Comparison of ENCODE assay signal across 8 mouse cellular contexts in the genomic region with DNA sequence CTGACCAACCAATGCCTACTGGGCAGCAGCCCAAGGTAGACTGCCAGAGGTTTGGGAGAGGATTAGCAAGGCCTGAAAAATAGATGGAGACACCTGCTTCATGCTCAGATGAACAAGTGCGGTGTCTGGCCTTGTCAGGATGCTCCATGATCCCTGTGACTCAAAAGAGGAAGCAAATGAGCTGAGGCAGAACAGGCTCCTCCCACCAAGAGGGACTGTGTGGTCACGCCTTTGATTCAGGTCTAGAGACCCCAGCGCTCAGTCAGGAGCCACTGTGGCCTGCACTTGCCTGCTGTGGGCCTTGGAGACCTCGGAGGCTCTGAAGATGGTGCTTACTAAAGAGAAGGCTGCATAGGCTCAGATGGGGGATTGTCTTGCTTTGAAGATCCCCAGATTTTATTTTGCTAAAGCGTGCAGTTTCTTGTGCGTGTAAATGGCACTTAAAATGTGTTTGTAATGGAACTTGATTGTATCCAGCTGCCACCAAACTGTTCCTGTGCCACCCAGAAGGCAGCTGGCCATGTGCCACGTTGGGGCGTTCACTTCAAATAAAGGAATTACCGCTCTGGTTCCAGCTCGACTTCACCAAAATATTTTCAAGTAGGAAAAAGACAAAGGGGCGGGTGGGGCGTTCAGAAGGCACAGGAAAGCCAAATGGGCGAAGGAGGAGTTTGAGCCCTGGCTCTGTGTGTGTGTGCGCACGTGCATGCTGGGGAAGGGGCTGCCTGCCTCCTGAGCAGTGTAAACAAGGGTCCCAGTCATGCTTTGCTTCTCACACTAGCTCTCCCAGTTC. TPM values are rescaled to one million over a fixed set of nuclear protein-coding genes. Genes with fewer than 3 reads are reported as not detected.
DNase-seq lines count a peak whose midpoint lies in the region; ATAC-seq lines count a peak whose summit lies in the region.

No protein-coding gene starts in this region.

- DNase-seq in adrenal gland, adult (ENCODE audit: inconsistent age in 2 of 2, low spot score in 1 of 2) = peak; percentile 48 to 69
- no peak for DNase-seq in adrenal gland, adult 18-20 months (ENCODE audit: low spot score in 2 of 2)
- DNase-seq in ZHBTc4 (ENCODE audit: low read depth, low spot score) = peak; percentile 48
- DNase-seq in fat pad, adult 2 months (ENCODE audit: extremely low read depth, low read depth, low spot score) = peak; percentile 62
- peak; percentile 75 to 85 for DNase-seq in layer of hippocampus, postnatal 14 days (ENCODE audit: low spot score in 2 of 2)
- DNase-seq in testis, postnatal 10 days (ENCODE audit: low spot score) = peak; percentile 81

- ATAC-seq in hematopoietic stem cell, adult 5-6 weeks (replicated peaks in 1 of 2; ENCODE audit: insufficient read depth in 1 of 2, low FRiP score in 2 of 2, low TSS enrichment in 1 of 2, low read depth in 1 of 2, poor library complexity in 2 of 2, severe bottlenecking in 2 of 2) = peak; percentile 84 to 91
- peak; percentile 81 for ATAC-seq in megakaryocyte progenitor cell, adult 5-6 weeks (replicated peaks; ENCODE audit: poor library complexity)

RNA-seq across cellular contexts. Expression of a gene that starts 6.0 kb away (rescaled TPM):
- 10 to 100 TPM; 29.4 to 32.2 TPM for total RNA-seq in adrenal gland, adult 18-20 months (2021)
- 31.0 and 48.1 TPM in 2 replicates for total RNA-seq in hematopoietic stem cell, adult 5-6 weeks (2017)
- total RNA-seq in layer of hippocampus, postnatal 14 days (2021) = 10 to 100 TPM; 72.0 to 75.0 TPM
- total RNA-seq in megakaryocyte progenitor cell, adult 5-6 weeks (2015) = 12.3 and 15.1 TPM in 2 replicates
- 45.5 and 56.3 TPM in 2 replicates for total RNA-seq in megakaryocyte progenitor cell, adult 5-6 weeks (2017)

RNA-seq across cellular contexts. Expression of a gene that starts 35.7 kb away (rescaled TPM):
- total RNA-seq in adrenal gland, adult 18-20 months (2021) = 10 to 100 TPM; 24.5 to 25.5 TPM
- total RNA-seq in hematopoietic stem cell, adult 5-6 weeks (2017) = 20.8 and 22.6 TPM in 2 replicates
- 10 to 100 TPM; 22.9 to 26.0 TPM for total RNA-seq in layer of hippocampus, postnatal 14 days (2021)
- total RNA-seq in megakaryocyte progenitor cell, adult 5-6 weeks (2015) = 19.1 and 23.7 TPM in 2 replicates
- total RNA-seq in megakaryocyte progenitor cell, adult 5-6 weeks (2017) = 11.7 and 14.1 TPM in 2 replicates

Comparison
In these comparisons a context has a peak if more than half of its experiments do, and no peak if none do; other contexts are left out.
1. DNase-seq: peak in adrenal gland, adult (2 of 2), ZHBTc4 (single experiment), fat pad, adult 2 months (single experiment), layer of hippocampus, postnatal 14 days (2 of 2) and testis, postnatal 10 days (single experiment); none in adrenal gland, adult 18-20 months (0 of 2).